Mouse (Mus musculus) heart, postnatal 0 days (tissue): ENCODE measurements at regions not wholly inside any gene's neighbourhood (a gene's known extent, or its start where the extent isn't known, plus 50 kb on each side); places are given as distances from the start of the nearest gene placed in this dataset.

Experiments
- CTCF ChIP-seq: IDR thresholded peaks from 2 replicates; pipeline ENCODE4 v1.5.1; 2016; ENCODE audit warnings: antibody characterized with exemption, control low read depth, low read depth
- EP300 ChIP-seq: IDR thresholded peaks from 2 replicates; pipeline ENCODE4 v1.6.1; 2016; ENCODE audit warnings: antibody characterized with exemption, low read depth

DNA sequence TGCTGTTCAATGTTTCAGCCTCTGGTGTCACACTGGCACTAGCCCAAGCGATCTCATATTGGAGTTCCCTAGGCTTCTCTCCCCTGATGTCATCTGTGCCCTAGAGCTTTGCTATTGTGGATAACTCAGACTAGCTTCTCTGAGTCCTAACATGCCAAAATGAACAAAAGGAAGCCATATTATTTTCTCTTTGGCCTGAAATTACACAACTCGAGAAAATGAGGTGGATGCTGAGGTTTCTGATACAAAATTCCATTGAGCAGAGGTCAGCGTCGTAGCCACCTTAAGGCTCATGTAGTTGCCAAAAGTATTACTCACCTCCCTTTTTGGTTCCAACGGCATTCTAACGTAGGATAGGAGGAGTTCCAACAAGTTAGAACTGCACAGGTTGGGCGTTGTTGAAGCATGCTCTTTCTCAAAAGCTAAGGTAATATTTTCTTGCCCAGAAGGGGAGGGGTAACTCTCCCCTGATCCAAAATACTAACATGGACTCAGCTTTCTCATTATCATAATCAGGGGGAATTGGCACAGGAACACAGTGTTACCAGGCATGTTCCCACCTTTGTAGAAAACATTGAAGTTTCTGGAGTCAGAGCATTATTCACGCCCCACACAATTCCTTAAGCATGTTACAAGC lies 566.9 kb upstream of the Igfbp3 start:
- TF ChIP-seq EP300: no peak
- TF ChIP-seq CTCF: no peak
